Mouse (Mus musculus) granulocyte monocyte progenitor cell, adult 5-6 weeks (primary cell): ENCODE data around the gene Hexim1. TPM values are rescaled to one million over a fixed set of nuclear protein-coding genes. Genes with fewer than 3 reads are reported as not detected.
A peak's percentile ranks its signal among the peaks of the same experiment; 100 is the strongest.

Source experiments
- ATAC-seq: replicated peaks from 2 replicates; pipeline ENCODE4 v1.8.0; 2016; ENCODE audit warnings: mild to moderate bottlenecking, moderate TSS enrichment, inconsistent platforms; ENCODE audit not compliant: poor library complexity, severe bottlenecking
- total RNA-seq, 2 experiments: library from RNA; stranded (forward) in 1 of 2; stranded (reverse) in 1 of 2; fragments of 200-712, 200-1000 nt in 1 of 2; fragments of >200 nt in 1 of 2; fragmentation: Nextera tagmentation in 1 of 2; gene quantifications; 2 replicates each; pipeline ENCODE4 v1.2.3; 2014 to 2017

Gene Hexim1
- total RNA-seq (2014; fragmentation: Nextera tagmentation) (9.7 and 13.5 TPM in 2 replicates), total RNA-seq (2017) (28.7 and 31.0 TPM in 2 replicates)

GRCm38 (mm10) chr11:103116008-103116818, at the start of gene Hexim1:
TSS of gene Hexim1 (plus strand) at chr11:103116231.
- ATAC-seq = peak; percentile 76

GRCm38 (mm10) chr11:103067051-103067361, 49.0 kb upstream of the Hexim1 start:
- ATAC-seq = no peak

- ATAC-seq = no peak
Measured at GRCm38 (mm10) chr11:103067457-103068001, 48.5 kb upstream of the Hexim1 start.

GRCm38 (mm10) chr11:103068272-103068671, 47.8 kb upstream of the Hexim1 start:
- ATAC-seq = no peak

- no peak for ATAC-seq
Measured at GRCm38 (mm10) chr11:103068884-103069283, 47.1 kb upstream of the Hexim1 start.

GRCm38 (mm10) chr11:103069731-103070130, 46.3 kb upstream of the Hexim1 start:
- no peak for ATAC-seq

- no peak for ATAC-seq
Measured at GRCm38 (mm10) chr11:103070322-103070880, 45.6 kb upstream of the Hexim1 start.

GRCm38 (mm10) chr11:103073671-103074070, 42.4 kb upstream of the Hexim1 start:
- ATAC-seq = no peak

GRCm38 (mm10) chr11:103074121-103074650, 41.8 kb upstream of the Hexim1 start:
- ATAC-seq = no peak

- no peak for ATAC-seq
Measured at GRCm38 (mm10) chr11:103074796-103075323, 41.2 kb upstream of the Hexim1 start.

- no peak for ATAC-seq
Measured at GRCm38 (mm10) chr11:103076010-103076409, 40.0 kb upstream of the Hexim1 start.

GRCm38 (mm10) chr11:103076581-103076980, 39.5 kb upstream of the Hexim1 start:
- ATAC-seq = no peak

GRCm38 (mm10) chr11:103078131-103078530, 37.9 kb upstream of the Hexim1 start:
- ATAC-seq = no peak

- peak; percentile 61 for ATAC-seq
Measured at GRCm38 (mm10) chr11:103080323-103081091, 35.5 kb upstream of the Hexim1 start.

- ATAC-seq = no peak
Measured at GRCm38 (mm10) chr11:103081631-103082030, 34.4 kb upstream of the Hexim1 start.

GRCm38 (mm10) chr11:103093306-103093705, 22.7 kb upstream of the Hexim1 start:
- no peak for ATAC-seq

GRCm38 (mm10) chr11:103093862-103094833, 21.9 kb upstream of the Hexim1 start:
- peak; percentile 91 for ATAC-seq

- ATAC-seq = no peak
Measured at GRCm38 (mm10) chr11:103095107-103095670, 20.8 kb upstream of the Hexim1 start.

- no peak for ATAC-seq
Measured at GRCm38 (mm10) chr11:103095801-103096200, 20.2 kb upstream of the Hexim1 start.
